Mouse (Mus musculus) heart, postnatal 25 days (tissue): ENCODE measurements around the gene Mcidas. TPM values are rescaled to one million over a fixed set of nuclear protein-coding genes. Genes with fewer than 3 reads are reported as not detected.
A peak's percentile ranks its signal among the peaks of the same experiment; 100 is the strongest.

ENCODE experiments used
- DNase-seq: peaks from one replicate; pipeline ENCODE4 v3.0.0; 2022; ENCODE audit warnings: low spot score
- intact Hi-C: fragments of 180-260 bp; cut with DNase I; formaldehyde crosslinking; loops from one replicate; pipeline ENCODE4 v1.15.1; 2025
- total RNA-seq, 2 experiments: library from RNA; stranded (reverse); gene quantifications; 2 replicates each; pipeline ENCODE4 v1.2.3; 2021

The Mcidas gene
- not detected for total RNA-seq

DNA sequence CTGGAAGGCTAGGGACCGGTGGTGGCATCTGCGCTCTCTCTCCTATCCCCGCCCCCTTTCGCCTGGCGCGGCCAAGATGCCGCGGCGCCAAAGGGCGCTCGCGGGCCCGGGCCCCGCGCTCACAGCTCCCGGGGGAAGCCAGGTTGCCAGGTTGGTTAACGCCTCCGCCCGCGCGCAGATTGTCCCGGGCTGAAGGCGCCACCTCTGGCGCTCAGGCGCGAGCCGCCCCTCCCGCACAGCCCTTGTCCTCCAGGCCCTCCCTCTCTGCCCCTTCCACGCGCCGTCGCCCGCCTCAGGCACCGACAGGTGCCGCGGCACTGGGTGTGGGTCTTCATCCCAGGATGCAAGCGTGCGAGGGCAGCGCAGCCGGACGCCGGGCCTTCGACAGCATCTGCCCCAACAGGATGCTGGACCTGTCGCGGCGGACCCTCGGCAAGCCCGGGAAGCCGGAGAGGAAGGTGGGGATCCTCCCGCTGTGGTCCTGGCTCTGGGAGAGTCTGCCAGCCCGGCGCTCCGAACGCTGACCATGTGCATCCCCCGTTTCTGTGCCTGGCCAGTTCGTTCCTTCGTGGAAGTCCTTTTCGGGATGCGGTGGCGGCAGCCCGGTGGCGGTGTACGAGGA, at the start of gene Mcidas:
Gene Mcidas (plus strand): TSS at position 315 of the 622 bp plus-strand sequence.
- intact Hi-C loops: no loop called here
- no peak for DNase-seq

DNA sequence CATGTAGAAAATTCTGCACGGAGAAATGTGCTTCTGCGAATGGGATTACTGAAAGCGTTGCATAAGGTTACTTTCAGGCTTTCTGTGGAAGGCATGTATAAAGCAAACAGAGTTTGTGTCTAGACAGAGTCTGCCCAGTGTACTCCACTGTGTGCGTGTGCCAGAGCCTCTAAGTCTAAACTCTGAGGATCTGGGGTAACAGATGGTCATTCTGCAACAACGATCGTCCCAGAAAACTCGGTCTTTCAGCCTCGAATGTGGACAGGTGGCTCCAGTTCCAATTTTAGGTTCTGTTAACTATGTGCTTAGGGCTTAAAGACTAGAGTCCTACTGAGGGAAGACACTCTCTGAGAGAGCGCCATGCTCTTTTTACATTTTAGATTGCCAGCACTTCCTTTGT, 48.3 kb upstream of the Mcidas start:
- intact Hi-C loops: no loop called here
- no peak for DNase-seq

- intact Hi-C loops: no loop called here
- no peak for DNase-seq
Measured at GRCm38 (mm10) chr13:112945900-112946299, 47.7 kb upstream of the Mcidas start.

- no peak for DNase-seq
- intact Hi-C loops: no loop called here
Measured at GRCm38 (mm10) chr13:112954067-112954466, 39.6 kb upstream of the Mcidas start.

GRCm38 (mm10) chr13:112963081-112963480, 30.6 kb upstream of the Mcidas start:
- no peak for DNase-seq
- intact Hi-C loops: no loop called here

- DNase-seq: no peak
- intact Hi-C loops: no loop called here
Measured at GRCm38 (mm10) chr13:112964421-112964820, 29.2 kb upstream of the Mcidas start.

DNA sequence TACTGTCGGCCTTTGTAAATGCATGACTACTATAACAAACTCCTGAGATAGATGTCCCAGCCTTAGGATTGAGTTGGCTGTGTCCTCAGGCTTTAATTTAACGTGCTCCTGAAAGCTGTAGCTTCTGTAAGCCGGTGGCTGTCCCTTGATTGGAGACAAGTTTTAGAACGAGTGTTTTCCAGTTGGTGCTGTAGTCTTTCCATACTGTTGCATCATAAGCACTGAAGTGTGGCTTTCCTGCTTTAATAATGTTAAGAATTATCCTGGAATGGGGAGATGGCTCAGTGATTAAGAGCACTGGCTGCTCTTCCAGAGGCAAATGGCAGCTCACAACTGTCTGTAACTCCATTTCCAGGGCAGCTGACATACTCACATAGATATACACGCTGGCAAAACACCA, 26.4 kb upstream of the Mcidas start:
- intact Hi-C loops: no loop called here
- DNase-seq: no peak

DNA sequence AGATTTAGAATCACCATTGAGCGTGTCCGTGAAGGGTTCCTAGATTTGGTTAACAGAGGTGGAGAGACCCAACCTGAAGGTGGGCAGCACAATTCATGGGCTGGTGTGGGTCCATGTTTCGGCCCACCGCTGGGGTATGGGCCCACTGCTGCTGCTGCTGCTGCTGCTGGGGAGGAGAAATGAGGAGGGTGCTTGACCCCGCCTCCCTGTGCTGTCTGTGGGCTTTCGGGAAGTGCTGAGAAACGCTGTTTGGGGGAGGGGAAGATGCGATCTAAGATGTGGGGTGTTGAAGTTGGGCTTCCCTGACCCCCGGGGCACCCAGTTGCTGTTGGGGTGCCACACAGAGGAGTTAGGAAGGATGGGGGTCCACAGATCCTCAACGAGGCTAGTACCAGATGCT, 16.9 kb upstream of the Mcidas start:
- DNase-seq: no peak
- intact Hi-C loops: no loop called here

DNA sequence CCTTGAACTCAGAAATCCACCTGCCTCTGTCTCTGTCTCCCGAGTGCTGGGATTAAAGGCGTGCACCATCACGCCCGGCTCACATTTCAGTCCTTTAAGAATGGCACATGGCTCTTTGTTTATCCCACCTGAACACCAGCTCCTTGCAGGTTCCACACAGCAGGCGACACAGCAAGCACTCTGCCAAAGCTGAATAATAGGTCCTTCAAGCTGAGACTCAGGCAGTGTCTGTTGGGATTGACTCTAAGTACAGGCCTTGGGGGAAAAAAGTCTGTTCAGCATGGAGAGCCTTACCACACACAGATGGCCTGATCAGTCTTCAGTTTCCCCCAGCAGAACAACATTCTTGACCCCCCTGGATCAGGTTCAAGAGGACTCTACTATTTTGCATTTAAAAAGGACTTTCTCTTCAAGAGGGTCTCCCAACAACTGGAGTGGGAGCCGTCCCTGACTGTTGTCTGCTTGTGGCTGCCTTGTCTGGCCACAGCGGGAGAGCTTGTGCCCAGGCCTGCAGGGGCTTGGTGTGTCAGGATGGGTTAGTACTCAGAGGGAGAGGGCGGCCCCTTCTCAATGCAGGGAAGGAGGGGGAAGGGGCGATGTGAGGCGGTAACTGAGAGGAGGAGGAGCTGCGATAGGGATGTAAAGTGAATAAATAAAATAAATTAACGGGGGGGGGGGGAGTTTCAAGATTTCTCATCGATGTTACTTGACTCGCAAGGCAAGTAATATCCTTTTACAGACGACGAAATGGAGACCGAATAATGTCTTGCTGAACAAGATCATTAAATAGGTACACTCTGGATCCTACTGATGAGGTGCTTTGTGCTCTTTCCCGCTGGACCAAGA, 7.8 kb upstream of the Mcidas start:
- intact Hi-C loops: loop anchor here (5.0 kb wide), 1 partner anchor 46 kb away; no protein-coding TSS in a partner anchor
- DNase-seq: no peak

- intact Hi-C loops: loop anchor here (5.0 kb wide), 1 partner anchor 46 kb away; no protein-coding TSS in a partner anchor
Measured at GRCm38 (mm10) chr13:112986451-112986950, 7.1 kb upstream of the Mcidas start.

DNA sequence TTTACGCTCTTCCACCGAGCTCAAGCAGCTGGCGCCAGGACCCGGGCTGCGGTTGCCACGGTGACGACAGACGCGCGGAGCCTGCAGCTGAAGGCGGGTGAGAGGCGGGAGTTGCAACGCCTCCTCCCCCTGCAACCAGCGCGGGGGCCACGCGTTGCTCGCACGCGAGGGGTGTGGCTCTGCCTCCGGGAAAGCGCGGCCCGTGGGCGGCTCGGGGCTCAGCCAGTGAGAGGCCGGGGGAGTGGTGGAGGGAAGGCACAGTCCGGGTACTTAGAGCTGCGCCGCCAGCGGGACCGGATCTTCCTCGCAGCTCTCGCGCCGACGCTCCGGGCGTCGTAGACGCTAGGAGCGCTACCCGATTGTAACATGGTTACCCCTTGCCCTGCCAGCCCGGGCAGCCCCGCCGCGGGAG, 6.1 kb upstream of the Mcidas start, which contains the start of gene Ccno:
Gene Ccno (plus strand): TSS at position 271 of the 412 bp plus-strand sequence.
- intact Hi-C loops: loop anchor here (5.0 kb wide), 1 partner anchor 45 kb away; no protein-coding TSS in a partner anchor
- DNase-seq: peak; percentile 91

More at GRCm38 (mm10) chr13:112986451-112986950, 7.1 kb upstream of the Mcidas start:
- no peak for DNase-seq

DNA sequence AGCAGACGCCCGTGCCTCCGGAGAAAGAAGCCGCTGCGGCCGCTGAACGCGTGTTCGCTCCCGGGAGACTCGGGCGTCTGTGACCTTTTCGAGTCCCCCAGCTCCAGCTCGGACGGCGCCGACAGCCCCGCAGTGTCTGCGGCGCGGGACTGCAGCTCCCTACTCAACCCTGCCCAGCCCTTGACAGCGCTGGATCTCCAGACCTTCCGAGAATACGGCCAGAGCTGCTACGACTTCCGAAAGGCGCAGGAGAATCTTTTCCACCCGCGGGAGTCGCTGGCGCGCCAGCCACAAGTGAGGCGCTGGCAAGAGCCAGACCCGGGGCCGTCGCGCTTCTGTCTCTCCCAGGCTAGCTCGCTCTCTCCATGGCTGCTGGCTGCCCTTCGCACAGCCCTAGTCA, 5.7 kb upstream of the Mcidas start:
- intact Hi-C loops: loop anchor here (5.0 kb wide), 1 partner anchor 44 kb away; no protein-coding TSS in a partner anchor
- no peak for DNase-seq

DNA sequence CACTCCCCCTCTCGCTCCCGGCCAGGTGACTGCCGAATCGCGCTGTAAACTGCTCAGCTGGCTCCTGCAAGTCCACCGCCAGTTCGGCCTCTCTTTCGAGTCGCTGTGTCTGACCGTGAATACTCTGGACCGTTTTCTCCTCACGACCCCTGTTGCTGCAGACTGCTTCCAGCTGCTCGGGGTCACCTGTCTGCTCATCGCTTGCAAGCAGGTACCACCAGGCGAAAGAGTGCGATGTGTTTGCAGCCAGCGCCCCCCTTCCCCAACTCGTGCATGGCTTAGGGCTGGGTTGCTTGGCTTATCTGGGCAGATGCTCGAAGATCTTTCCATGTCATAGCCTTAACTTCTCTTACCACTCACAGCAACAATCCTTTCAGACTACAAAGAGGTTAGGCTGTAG, 4.8 kb upstream of the Mcidas start:
- no peak for DNase-seq
- intact Hi-C loops: loop anchor here (5.0 kb wide), 1 partner anchor 43 kb away; no protein-coding TSS in a partner anchor

DNA sequence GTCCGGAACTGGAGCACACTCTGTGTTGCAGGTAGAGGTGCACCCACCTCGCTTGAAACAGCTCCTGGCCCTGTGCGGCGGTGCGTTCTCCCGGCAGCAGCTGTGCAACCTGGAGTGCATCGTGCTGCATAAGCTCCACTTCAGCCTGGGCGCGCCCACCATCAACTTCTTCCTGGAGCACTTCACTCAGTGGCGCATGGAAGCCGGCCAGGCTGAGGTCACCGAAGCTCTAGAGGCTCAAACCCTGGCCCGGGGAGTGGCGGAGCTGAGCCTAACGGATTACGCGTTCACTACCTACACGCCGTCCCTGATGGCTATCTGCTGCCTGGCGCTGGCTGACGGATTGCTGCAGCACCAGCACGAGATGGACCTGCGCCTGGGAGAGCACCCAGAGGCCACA, 4.1 kb upstream of the Mcidas start:
- DNase-seq: no peak
- intact Hi-C loops: loop anchor here (5.0 kb wide), 1 partner anchor 43 kb away; no protein-coding TSS in a partner anchor

- no peak for DNase-seq
- intact Hi-C loops: no loop called here
Measured at GRCm38 (mm10) chr13:112990346-112990745, 3.3 kb upstream of the Mcidas start.

DNA sequence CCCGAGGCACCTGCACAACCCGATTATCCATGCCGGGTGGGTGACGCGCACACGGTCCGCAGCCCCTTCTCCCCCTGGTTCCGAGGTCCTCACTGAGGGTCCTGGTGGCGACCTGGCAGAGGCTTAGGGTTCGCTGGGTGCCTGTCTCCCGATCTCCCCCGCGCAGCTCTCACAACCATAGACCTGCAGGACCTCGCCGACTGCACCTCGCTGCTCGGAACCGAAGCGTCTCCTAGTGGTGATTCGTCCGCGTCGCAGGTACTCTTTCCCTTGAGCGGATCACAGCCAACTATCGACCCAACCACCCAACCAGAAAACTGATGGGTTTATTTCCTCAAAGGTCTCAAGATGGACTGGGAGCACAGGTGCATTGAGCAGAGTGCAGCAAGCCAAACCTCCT, 546 bp downstream of the Mcidas start:
- intact Hi-C loops: no loop called here
- no peak for DNase-seq

- intact Hi-C loops: no loop called here
- DNase-seq: no peak
Measured at GRCm38 (mm10) chr13:112996407-112996806, 2.8 kb downstream of the Mcidas start.

DNA sequence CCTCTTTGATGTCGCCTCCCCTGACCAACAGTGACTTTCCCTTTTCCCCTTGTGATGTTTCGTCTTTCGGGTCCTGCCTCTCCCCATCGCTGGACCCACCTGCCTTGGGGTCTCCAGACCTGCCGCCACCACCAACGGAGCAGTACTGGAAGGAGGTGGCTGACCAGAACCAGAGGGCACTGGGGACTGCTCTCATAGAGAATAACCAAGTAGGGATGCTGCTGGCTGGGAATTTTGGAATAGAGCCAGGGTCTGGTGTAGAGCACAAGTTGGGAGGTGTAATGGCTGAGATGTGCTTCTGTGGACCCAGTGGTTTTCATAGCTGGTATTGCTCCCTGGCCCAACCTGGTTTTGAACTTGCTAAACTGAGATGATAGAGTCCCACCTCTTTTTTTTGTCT, 3.7 kb downstream of the Mcidas start:
- DNase-seq: no peak
- intact Hi-C loops: no loop called here

- no peak for DNase-seq
- intact Hi-C loops: no loop called here
Measured at GRCm38 (mm10) chr13:112998427-112999201, 5.0 kb downstream of the Mcidas start.

- no peak for DNase-seq
- intact Hi-C loops: no loop called here
Measured at GRCm38 (mm10) chr13:113000090-113000489, 6.4 kb downstream of the Mcidas start.
